ENCODE assay signal across 8 mouse cellular contexts in genomic region chr9:108692226-108693041, GRCm38 (mm10). TPM values are rescaled to one million over a fixed set of nuclear protein-coding genes. Genes with fewer than 3 reads are reported as not detected.
DNase-seq lines count a peak whose midpoint lies in the region; ATAC-seq lines count a peak whose summit lies in the region.

No protein-coding gene starts in this region.

- WGBS in hindbrain, embryonic 16.5 days: 0% methylated on average over 68 of the region's 92 CpGs

- DNase-seq in cerebellum, postnatal 4 days (ENCODE audit: low spot score in 2 of 2): peak; percentile 47 to 57
- DNase-seq in gastrocnemius, adult 18-20 months (ENCODE audit: low spot score): peak; percentile 44
- peak; percentile 52 to 60 for DNase-seq in left cerebral cortex, adult 8-10 months (ENCODE audit: low spot score in 2 of 2)
- DNase-seq in right cerebral cortex, adult 18-20 months: peak; percentile 72
- peak; percentile 59 for DNase-seq in urinary bladder, postnatal 14 days (ENCODE audit: low spot score)

- peak; percentile 40 for ATAC-seq in activated CD4-positive, CD25-positive, alpha-beta regulatory T cell, adult 4 months
- peak; percentile 69 for ATAC-seq in hindbrain, embryonic 16.5 days
- ATAC-seq in megakaryocyte, adult 5-6 weeks (ENCODE audit: poor library complexity, severe bottlenecking): peak; percentile 43

- peak overlapping the region; percentile 61 for H3K4me2 ChIP-seq in hindbrain, embryonic 16.5 days (ENCODE audit: low read length)

- H3K9me3 ChIP-seq in hindbrain, embryonic 16.5 days (ENCODE audit: control insufficient read depth, low read length): no peaks in the 10 kb centered on the region

- peak overlapping the region; percentile 73 for H3K9ac ChIP-seq in hindbrain, embryonic 16.5 days (ENCODE audit: low read depth, low read length)

- peak overlapping the region; percentile 84 for H3K4me3 ChIP-seq in hindbrain, embryonic 16.5 days (ENCODE audit: low read length)

- H3K27me3 ChIP-seq in hindbrain, embryonic 16.5 days (replicated peaks; ENCODE audit: control insufficient read depth, insufficient read depth, low read length): no peaks in the 10 kb centered on the region

- H3K36me3 ChIP-seq in hindbrain, embryonic 16.5 days (ENCODE audit: control insufficient read depth, insufficient read depth, low read length): no peaks in the 10 kb centered on the region

- H3K4me1 ChIP-seq in hindbrain, embryonic 16.5 days (ENCODE audit: control insufficient read depth, insufficient read depth, low read depth, low read length): peaks cover 23% of the 10 kb centered on the region

- H3K27ac ChIP-seq in hindbrain, embryonic 16.5 days (ENCODE audit: low read depth, low read length): peak overlapping the region; percentile 84

RNA-seq across cellular contexts. Expression of gene Prkar2a, which starts 3.3 kb away (rescaled TPM):
- polyA plus RNA-seq in activated CD4-positive, CD25-positive, alpha-beta regulatory T cell, adult 4 months (2017; shearing (Covaris generic)): 1 to 10 TPM; 4.0 to 5.4 TPM
- 100 to 1,000 TPM; 164 to 169 TPM for total RNA-seq in gastrocnemius, adult 18-20 months (2021)
- 36.8 and 52.8 TPM in 2 replicates for polyA plus RNA-seq in hindbrain, embryonic 16.5 days (2015; fragmentation: Nextera tagmentation; extraction: Ambion mirVana)
- 10 to 100 TPM; 45.9 to 52.1 (median 49.3) TPM for total RNA-seq in left cerebral cortex, adult 8-10 months (2022)
- 15.9 and 20.6 TPM in 2 replicates for total RNA-seq in megakaryocyte, adult 5-6 weeks (2015)
- total RNA-seq in megakaryocyte, adult 5-6 weeks (2017): 15.5 and 35.4 TPM in 2 replicates

RNA-seq across cellular contexts. Expression of gene Slc25a20, which starts 30.5 kb away (rescaled TPM):
- 10 to 100 TPM; 36.2 to 41.8 TPM for polyA plus RNA-seq in activated CD4-positive, CD25-positive, alpha-beta regulatory T cell, adult 4 months (2017; shearing (Covaris generic))
- total RNA-seq in gastrocnemius, adult 18-20 months (2021): 10 to 100 TPM; 68.1 to 85.0 TPM
- polyA plus RNA-seq in hindbrain, embryonic 16.5 days (2015; fragmentation: Nextera tagmentation; extraction: Ambion mirVana): 48.7 and 51.3 TPM in 2 replicates
- total RNA-seq in left cerebral cortex, adult 8-10 months (2022): 10 to 100 TPM; 11.1 to 15.8 (median 13.6) TPM
- total RNA-seq in megakaryocyte, adult 5-6 weeks (2015): 18.4 and 20.2 TPM in 2 replicates
- 22.0 and 22.9 TPM in 2 replicates for total RNA-seq in megakaryocyte, adult 5-6 weeks (2017)

RNA-seq across cellular contexts. Expression of gene Arih2, which starts 43.2 kb away (rescaled TPM):
- polyA plus RNA-seq in activated CD4-positive, CD25-positive, alpha-beta regulatory T cell, adult 4 months (2017; shearing (Covaris generic)): 10 to 100 TPM; 44.6 to 46.2 TPM
- total RNA-seq in gastrocnemius, adult 18-20 months (2021): 10 to 100 TPM; 73.1 to 84.5 TPM
- 44.6 and 48.0 TPM in 2 replicates for polyA plus RNA-seq in hindbrain, embryonic 16.5 days (2015; fragmentation: Nextera tagmentation; extraction: Ambion mirVana)
- total RNA-seq in left cerebral cortex, adult 8-10 months (2022): 10 to 100 TPM; 51.8 to 55.6 (median 54.2) TPM
- 18.0 and 21.3 TPM in 2 replicates for total RNA-seq in megakaryocyte, adult 5-6 weeks (2015)
- total RNA-seq in megakaryocyte, adult 5-6 weeks (2017): 56.0 and 57.5 TPM in 2 replicates

Comparison
In these comparisons a context has a peak if more than half of its experiments do, and no peak if none do; other contexts are left out.
1. Peak in every context shown above with its lines: DNase-seq, ATAC-seq, H3K4me3 ChIP-seq and H3K27ac ChIP-seq.